Mouse (Mus musculus): ENCODE data around the gene Aprt.

GRCm38 (mm10) chr8:122575286-122575685 is 1.4 kb downstream of the Aprt start:
- TF ChIP-seq EP300 (IDR thresholded peaks at IDR 0.05; ENCODE audit: low read depth), result no peak
- TF ChIP-seq CTCF (IDR thresholded peaks at IDR 0.05; ENCODE audit: low read depth), result no peak
